Mouse (Mus musculus) hindbrain, embryonic 12.5 days (tissue): ENCODE data around the gene Wdsub1. TPM values are rescaled to one million over a fixed set of nuclear protein-coding genes. Genes with fewer than 3 reads are reported as not detected.

Source experiments
- ATAC-seq: fragments of 200-750 bp; cut with Nextera tagmentation; 2 replicates; pipeline ENCODE4 v1.8.0; 2017; ENCODE audit warnings: moderate TSS enrichment; ENCODE audit not compliant: low FRiP score
- H3K27ac ChIP-seq: fragments of 300-500 bp; sonication (generic); 2 replicates; pipeline ENCODE4 v1.5.1; 2016; ENCODE audit warnings: mild to moderate bottlenecking
- H3K27me3 ChIP-seq: fragments of 300-500 bp; sonication (generic); 2 replicates; pipeline ENCODE4 v1.6.1; 2016; ENCODE audit warnings: mild to moderate bottlenecking
- H3K36me3 ChIP-seq: fragments of 300-500 bp; sonication (generic); 2 replicates; pipeline ENCODE4 v1.6.1; 2016; ENCODE audit warnings: mild to moderate bottlenecking
- H3K4me1 ChIP-seq: fragments of 300-500 bp; sonication (generic); 2 replicates; pipeline ENCODE4 v1.6.1; 2016
- H3K4me2 ChIP-seq: fragments of 300-500 bp; sonication (generic); replicated peaks from 2 replicates; pipeline ENCODE4 v1.6.1; 2016; ENCODE audit warnings: mild to moderate bottlenecking
- H3K4me3 ChIP-seq: fragments of 300-500 bp; sonication (generic); 2 replicates; pipeline ENCODE4 v1.5.1; 2016; ENCODE audit warnings: mild to moderate bottlenecking
- H3K9ac ChIP-seq: fragments of 300-500 bp; sonication (generic); 2 replicates; pipeline ENCODE4 v1.6.1; 2016; ENCODE audit warnings: mild to moderate bottlenecking, moderate library complexity
- H3K9me3 ChIP-seq: fragments of 300-500 bp; sonication (generic); replicated peaks from 2 replicates; pipeline ENCODE4 v1.6.1; 2016; ENCODE audit warnings: mild to moderate bottlenecking
- WGBS: fragments of 180-500 bp; shearing (Covaris S2); methylation state at CpG from one replicate; pipeline ENCODE4 v1.1.7; 2016; 5-methylcytosine and 5-hydroxymethylcytosine counted together
- polyA plus RNA-seq: library from polyadenylated mRNA; unstranded; fragments of >200 nt; fragmentation: Nextera tagmentation; extraction: Ambion mirVana; gene quantifications from 2 replicates; pipeline ENCODE4 v1.2.1, GENCODE M21; 2016

Gene Wdsub1
- polyA plus RNA-seq, 1 experiment from 2014 or later, result 21.7 TPM

GRCm38 (mm10) chr2:59820088-59820487, 62.3 kb downstream of the Wdsub1 start:
- H3K27me3 ChIP-seq, result no peaks in the 10 kb centered on the region
- H3K36me3 ChIP-seq, result no peaks in the 10 kb centered on the region
- WGBS, result 83% methylated on average over 15 of the region's 15 CpGs
- H3K4me1 ChIP-seq, result no peaks in the 10 kb centered on the region
- no peak overlapping the region for H3K4me3 ChIP-seq
- H3K9ac ChIP-seq, result no peak overlapping the region
- H3K27ac ChIP-seq, result no peak overlapping the region
- H3K9me3 ChIP-seq, result no peaks in the 10 kb centered on the region
- H3K4me2 ChIP-seq, result no peak overlapping the region
- ATAC-seq, result no peak

- 81% methylated on average over 6 of the region's 6 CpGs for WGBS
These were observed 63.0 kb downstream of the Wdsub1 start for GRCm38 (mm10) chr2:59819415-59819814.

GRCm38 (mm10) chr2:59818663-59819062, 63.7 kb downstream of the Wdsub1 start:
- no peaks in the 10 kb centered on the region for H3K4me1 ChIP-seq
- H3K9ac ChIP-seq, result no peak overlapping the region
- H3K27ac ChIP-seq, result no peak overlapping the region
- ATAC-seq, result no peak; the same call in 1 of the 2 replicates
- H3K4me3 ChIP-seq, result no peak overlapping the region
- no peak overlapping the region for H3K4me2 ChIP-seq
- no peaks in the 10 kb centered on the region for H3K36me3 ChIP-seq
- no peaks in the 10 kb centered on the region for H3K27me3 ChIP-seq
- H3K9me3 ChIP-seq, result no peaks in the 10 kb centered on the region
- 95% methylated on average over 15 of the region's 15 CpGs for WGBS

More at GRCm38 (mm10) chr2:59819415-59819814, 63.0 kb downstream of the Wdsub1 start:
- H3K27me3 ChIP-seq, result no peaks in the 10 kb centered on the region
- no peak overlapping the region for H3K4me3 ChIP-seq
- no peak for ATAC-seq
- no peaks in the 10 kb centered on the region for H3K9me3 ChIP-seq
- H3K36me3 ChIP-seq, result no peaks in the 10 kb centered on the region
- no peak overlapping the region for H3K9ac ChIP-seq
- H3K4me2 ChIP-seq, result no peak overlapping the region
- H3K4me1 ChIP-seq, result no peaks in the 10 kb centered on the region
- H3K27ac ChIP-seq, result no peak overlapping the region; the same call in 1 of the 2 replicates

- peaks cover 6% of the 10 kb centered on the region; the same call in 1 of the 2 replicates for H3K4me1 ChIP-seq
- H3K9me3 ChIP-seq, result no peaks in the 10 kb centered on the region
- no peak overlapping the region for H3K4me3 ChIP-seq
- no peaks in the 10 kb centered on the region for H3K27me3 ChIP-seq
- no peaks in the 10 kb centered on the region for H3K36me3 ChIP-seq
- H3K27ac ChIP-seq, result no peak overlapping the region
- WGBS, result 94% methylated on average over 8 of the region's 8 CpGs
- no peak for ATAC-seq
- no peak overlapping the region for H3K9ac ChIP-seq
- no peak overlapping the region for H3K4me2 ChIP-seq
These were observed 67.4 kb downstream of the Wdsub1 start for GRCm38 (mm10) chr2:59814997-59815396.

- Histone ChIP-seq H3K4me1 (peaks cover 6% of the 10 kb centered on the region; the same call in 1 of the 2 replicates), H3K36me3 (no peaks in the 10 kb centered on the region), H3K9ac (no peak overlapping the region), H3K9me3 (no peaks in the 10 kb centered on the region), H3K27ac (no peak overlapping the region), H3K27me3 (no peaks in the 10 kb centered on the region), H3K4me3 (no peak overlapping the region), H3K4me2 (no peak overlapping the region)
- WGBS, result 83% methylated on average over 13 of the region's 13 CpGs
- no peak for ATAC-seq
These were observed 68.9 kb downstream of the Wdsub1 start for GRCm38 (mm10) chr2:59813457-59813856.

- H3K4me2 ChIP-seq, result no peak overlapping the region
- no peaks in the 10 kb centered on the region for H3K36me3 ChIP-seq
- H3K27me3 ChIP-seq, result no peaks in the 10 kb centered on the region
- no peak overlapping the region for H3K9ac ChIP-seq
- no peak overlapping the region for H3K4me3 ChIP-seq
- H3K4me1 ChIP-seq, result peaks cover 6% of the 10 kb centered on the region; the same call in 1 of the 2 replicates
- no peak for ATAC-seq
- H3K27ac ChIP-seq, result no peak overlapping the region
- H3K9me3 ChIP-seq, result no peaks in the 10 kb centered on the region
- WGBS, result 95% methylated on average over 1 of the region's 1 CpGs
These were observed 69.8 kb downstream of the Wdsub1 start for GRCm38 (mm10) chr2:59812641-59813040.

- H3K27me3 ChIP-seq, result no peaks in the 10 kb centered on the region
- peaks cover 6% of the 10 kb centered on the region for H3K4me1 ChIP-seq
- no peaks in the 10 kb centered on the region for H3K9me3 ChIP-seq
- no peak overlapping the region for H3K4me2 ChIP-seq
- H3K9ac ChIP-seq, result no peak overlapping the region
- no peak for ATAC-seq
- no peak overlapping the region for H3K4me3 ChIP-seq
- H3K36me3 ChIP-seq, result no peaks in the 10 kb centered on the region
- WGBS, result 76% methylated on average over 1 of the region's 1 CpGs
- no peak overlapping the region for H3K27ac ChIP-seq
These were observed 71.1 kb downstream of the Wdsub1 start for GRCm38 (mm10) chr2:59811247-59811646.

GRCm38 (mm10) chr2:59810039-59810438, 72.4 kb downstream of the Wdsub1 start:
- Histone ChIP-seq H3K27ac (no peak overlapping the region), H3K27me3 (no peaks in the 10 kb centered on the region), H3K9ac (no peak overlapping the region), H3K4me3 (no peak overlapping the region), H3K4me1 (peaks cover 15% of the 10 kb centered on the region), H3K4me2 (no peak overlapping the region), H3K36me3 (no peaks in the 10 kb centered on the region), H3K9me3 (no peaks in the 10 kb centered on the region)
- 85% methylated on average over 7 of the region's 7 CpGs for WGBS
- no peak for ATAC-seq

- ATAC-seq, result no peak
These were observed 73.8 kb downstream of the Wdsub1 start for GRCm38 (mm10) chr2:59808608-59809007.

GRCm38 (mm10) chr2:59806038-59806437, 76.4 kb downstream of the Wdsub1 start:
- 29% methylated on average over 6 of the region's 6 CpGs for WGBS
- no peaks in the 10 kb centered on the region for H3K36me3 ChIP-seq
- no peaks in the 10 kb centered on the region for H3K9me3 ChIP-seq
- ATAC-seq, result no peak
- H3K27ac ChIP-seq, result no peak overlapping the region
- no peak overlapping the region for H3K9ac ChIP-seq
- no peak overlapping the region for H3K4me2 ChIP-seq
- H3K4me3 ChIP-seq, result no peak overlapping the region
- peaks cover 15% of the 10 kb centered on the region for H3K4me1 ChIP-seq
- no peaks in the 10 kb centered on the region for H3K27me3 ChIP-seq

More at GRCm38 (mm10) chr2:59808608-59809007, 73.8 kb downstream of the Wdsub1 start:
- no peak overlapping the region for H3K4me3 ChIP-seq
- H3K4me1 ChIP-seq, result peaks cover 15% of the 10 kb centered on the region
- 94% methylated on average over 4 of the region's 4 CpGs for WGBS
- H3K27me3 ChIP-seq, result no peaks in the 10 kb centered on the region
- H3K9me3 ChIP-seq, result no peaks in the 10 kb centered on the region
- no peak overlapping the region for H3K9ac ChIP-seq
- no peaks in the 10 kb centered on the region for H3K36me3 ChIP-seq
- no peak overlapping the region for H3K27ac ChIP-seq
- no peak overlapping the region for H3K4me2 ChIP-seq

- Histone ChIP-seq H3K4me3 (no peak overlapping the region), H3K4me1 (peaks cover 15% of the 10 kb centered on the region), H3K4me2 (no peak overlapping the region), H3K9ac (no peak overlapping the region), H3K27me3 (no peaks in the 10 kb centered on the region), H3K9me3 (no peaks in the 10 kb centered on the region), H3K36me3 (no peaks in the 10 kb centered on the region), H3K27ac (no peak overlapping the region)
- WGBS, result 28% methylated on average over 2 of the region's 2 CpGs
- no peak for ATAC-seq
These were observed 76.8 kb downstream of the Wdsub1 start for GRCm38 (mm10) chr2:59805595-59805994.

- H3K4me1 ChIP-seq, result peaks cover 11% of the 10 kb centered on the region
- WGBS, result 91% methylated on average over 8 of the region's 8 CpGs
- H3K27ac ChIP-seq, result no peak overlapping the region
- H3K4me2 ChIP-seq, result no peak overlapping the region
- H3K4me3 ChIP-seq, result no peak overlapping the region
- ATAC-seq, result no peak
- no peaks in the 10 kb centered on the region for H3K9me3 ChIP-seq
- H3K27me3 ChIP-seq, result no peaks in the 10 kb centered on the region
- no peaks in the 10 kb centered on the region for H3K36me3 ChIP-seq
- H3K9ac ChIP-seq, result no peak overlapping the region
These were observed 79.5 kb downstream of the Wdsub1 start for GRCm38 (mm10) chr2:59802722-59803387.
